Mouse (Mus musculus): ENCODE measurements around the gene Galnt11. TPM values are rescaled to one million over a fixed set of nuclear protein-coding genes. Genes with fewer than 3 reads are reported as not detected.
A peak's percentile ranks its signal among the peaks of the same experiment; 100 is the strongest.
"Not testable (repeated sequence)": the region's sequence is repeated elsewhere in the genome, so short reads cannot be mapped to it uniquely, and the experiment has no call there.

The Galnt11 gene
- 44.2 and 47.7 TPM in 2 replicates for polyA plus RNA-seq (2012; rRNA removed)

- DNase-seq, result no peak
- Histone ChIP-seq H3K27ac (ENCODE audit: insufficient read depth, low read length) (peak within 1 kb of the TSS; percentile 79), H3K27me3 (ENCODE audit: control insufficient read depth, insufficient read depth, low read length) (no peaks in the 10 kb centered on the region), H3K4me3 (replicated peaks; ENCODE audit: insufficient read depth, low read depth, low read length) (peak within 1 kb of the TSS; percentile 56), H3K4me1 (ENCODE audit: control insufficient read depth, insufficient read depth, low read length) (no peaks in the 10 kb centered on the region; the same call in 1 of the 2 replicates)
- TF ChIP-seq POLR2A (IDR thresholded peaks at IDR 0.05; ENCODE audit: borderline replicate concordance, insufficient read depth, low read length) (no peak), CTCF (IDR thresholded peaks at IDR 0.05; ENCODE audit: borderline replicate concordance, insufficient read depth, low read depth, low read length) (no peak)
- 79% methylated on average over 3 of the region's 3 CpGs for WGBS
Observed at GRCm38 (mm10) chr5:25221604-25222003, at the start of gene Galnt11. Gene Galnt11, plus strand, starts transcription at chr5:25221904.

- H3K27me3 ChIP-seq (ENCODE audit: control insufficient read depth, insufficient read depth, low read length); H3K4me3 ChIP-seq (replicated peaks; ENCODE audit: insufficient read depth, low read depth, low read length); H3K4me1 ChIP-seq (ENCODE audit: control insufficient read depth, insufficient read depth, low read length); H3K27ac ChIP-seq (ENCODE audit: insufficient read depth, low read length); DNase-seq: not testable (repeated sequence)
- WGBS, result 85% methylated on average over 5 of the region's 5 CpGs
Observed at GRCm38 (mm10) chr5:25177937-25178336, 43.8 kb upstream of the Galnt11 start.

GRCm38 (mm10) chr5:25178543-25178942 is 43.2 kb upstream of the Galnt11 start:
- WGBS, result 69% methylated on average over 4 of the region's 4 CpGs
- not testable (repeated sequence) for H3K4me1 ChIP-seq (ENCODE audit: control insufficient read depth, insufficient read depth, low read length); DNase-seq

GRCm38 (mm10) chr5:25179284-25179683 is 42.4 kb upstream of the Galnt11 start:
- TF ChIP-seq POLR2A (IDR thresholded peaks at IDR 0.05; ENCODE audit: borderline replicate concordance, insufficient read depth, low read length), result no peak
- no peak for TF ChIP-seq CTCF (IDR thresholded peaks at IDR 0.05; ENCODE audit: borderline replicate concordance, insufficient read depth, low read depth, low read length)
- 97% methylated on average over 4 of the region's 4 CpGs for WGBS
- Histone ChIP-seq H3K4me3 (replicated peaks; ENCODE audit: insufficient read depth, low read depth, low read length) (no peak overlapping the region), H3K27me3 (ENCODE audit: control insufficient read depth, insufficient read depth, low read length) (no peaks in the 10 kb centered on the region), H3K4me1 (ENCODE audit: control insufficient read depth, insufficient read depth, low read length) (no peaks in the 10 kb centered on the region), H3K27ac (ENCODE audit: insufficient read depth, low read length) (no peak overlapping the region)
- no peak for DNase-seq

More at GRCm38 (mm10) chr5:25178543-25178942, 43.2 kb upstream of the Galnt11 start:
- H3K27ac ChIP-seq (ENCODE audit: insufficient read depth, low read length); H3K4me3 ChIP-seq (replicated peaks; ENCODE audit: insufficient read depth, low read depth, low read length); H3K27me3 ChIP-seq (ENCODE audit: control insufficient read depth, insufficient read depth, low read length): not testable (repeated sequence)

GRCm38 (mm10) chr5:25179936-25180488 is 41.7 kb upstream of the Galnt11 start:
- 94% methylated on average over 3 of the region's 3 CpGs for WGBS
- no peak for DNase-seq
- H3K4me3 ChIP-seq (replicated peaks; ENCODE audit: insufficient read depth, low read depth, low read length), result no peak overlapping the region
- no peak overlapping the region for H3K27ac ChIP-seq (ENCODE audit: insufficient read depth, low read length)
- H3K4me1 ChIP-seq (ENCODE audit: control insufficient read depth, insufficient read depth, low read length), result no peaks in the 10 kb centered on the region
- TF ChIP-seq CTCF (IDR thresholded peaks at IDR 0.05; ENCODE audit: borderline replicate concordance, insufficient read depth, low read depth, low read length) (no peak), POLR2A (IDR thresholded peaks at IDR 0.05; ENCODE audit: borderline replicate concordance, insufficient read depth, low read length) (no peak)
- no peaks in the 10 kb centered on the region for H3K27me3 ChIP-seq (ENCODE audit: control insufficient read depth, insufficient read depth, low read length)

GRCm38 (mm10) chr5:25181004-25181531 is 40.6 kb upstream of the Galnt11 start, which contains the start of gene Galntl5:
Gene Galntl5, plus strand, starts transcription at chr5:25181460.
- 94% methylated on average over 1 of the region's 1 CpGs for WGBS
- H3K4me3 ChIP-seq (replicated peaks; ENCODE audit: insufficient read depth, low read depth, low read length), result no peak within 1 kb of the TSS
- DNase-seq, result no peak
- H3K4me1 ChIP-seq (ENCODE audit: control insufficient read depth, insufficient read depth, low read length), result no peaks in the 10 kb centered on the region
- H3K27ac ChIP-seq (ENCODE audit: insufficient read depth, low read length), result no peak within 1 kb of the TSS
- no peaks in the 10 kb centered on the region for H3K27me3 ChIP-seq (ENCODE audit: control insufficient read depth, insufficient read depth, low read length)
- no peak for TF ChIP-seq POLR2A (IDR thresholded peaks at IDR 0.05; ENCODE audit: borderline replicate concordance, insufficient read depth, low read length)
- TF ChIP-seq CTCF (IDR thresholded peaks at IDR 0.05; ENCODE audit: borderline replicate concordance, insufficient read depth, low read depth, low read length), result no peak

- Histone ChIP-seq H3K4me3 (replicated peaks; ENCODE audit: insufficient read depth, low read depth, low read length) (no peak overlapping the region), H3K27ac (ENCODE audit: insufficient read depth, low read length) (no peak overlapping the region), H3K4me1 (ENCODE audit: control insufficient read depth, insufficient read depth, low read length) (no peaks in the 10 kb centered on the region), H3K27me3 (ENCODE audit: control insufficient read depth, insufficient read depth, low read length) (no peaks in the 10 kb centered on the region)
- no peak for DNase-seq
- WGBS, result 64% methylated on average over 4 of the region's 4 CpGs
- no peak for TF ChIP-seq POLR2A (IDR thresholded peaks at IDR 0.05; ENCODE audit: borderline replicate concordance, insufficient read depth, low read length)
- TF ChIP-seq CTCF (IDR thresholded peaks at IDR 0.05; ENCODE audit: borderline replicate concordance, insufficient read depth, low read depth, low read length), result no peak
Observed at GRCm38 (mm10) chr5:25183595-25183994, 38.1 kb upstream of the Galnt11 start.

DNA sequence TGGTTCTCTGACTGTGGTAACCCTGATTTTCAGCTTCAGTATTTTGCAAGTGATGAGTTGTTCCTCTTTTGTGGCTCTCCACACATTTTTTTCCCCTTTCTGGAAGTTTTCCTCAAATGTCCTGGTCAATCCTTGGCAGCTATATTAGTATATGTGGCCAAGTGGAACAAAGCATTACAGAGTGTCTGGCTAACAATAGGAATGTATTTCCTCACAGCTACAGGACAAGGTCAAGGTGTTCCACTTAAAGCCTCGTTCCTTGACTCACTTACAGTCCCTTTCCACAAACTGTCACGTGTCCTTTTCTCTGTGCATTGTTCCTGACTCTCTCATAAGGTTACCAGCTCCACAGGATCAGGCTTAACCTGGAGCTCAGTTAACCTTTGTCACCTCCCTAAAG is 37.1 kb upstream of the Galnt11 start:
- Histone ChIP-seq H3K27me3 (ENCODE audit: control insufficient read depth, insufficient read depth, low read length) (no peaks in the 10 kb centered on the region), H3K27ac (ENCODE audit: insufficient read depth, low read length) (no peak overlapping the region), H3K4me1 (ENCODE audit: control insufficient read depth, insufficient read depth, low read length) (no peaks in the 10 kb centered on the region), H3K4me3 (replicated peaks; ENCODE audit: insufficient read depth, low read depth, low read length) (no peak overlapping the region)
- WGBS, result 56% methylated on average over 2 of the region's 2 CpGs
- DNase-seq, result no peak
- no peak for TF ChIP-seq POLR2A (IDR thresholded peaks at IDR 0.05; ENCODE audit: borderline replicate concordance, insufficient read depth, low read length)
- no peak for TF ChIP-seq CTCF (IDR thresholded peaks at IDR 0.05; ENCODE audit: borderline replicate concordance, insufficient read depth, low read depth, low read length)

Data from cerebellum, adult 2 months (tissue).